25 mouse cellular contexts compared by ENCODE assay signal in genomic region chr16:34502110-34502509, GRCm38 (mm10).
DNase-seq lines count a peak whose midpoint lies in the region; ATAC-seq and TF ChIP-seq lines count a peak whose summit lies in the region.
"Had no signal": no experiment of that assay in that cellular context is flagged by ENCODE, and none has a peak within 500 bp of the region (broad histone marks: within the 10 kb centered on the region; RNA-seq: fewer than 3 reads in every experiment).

No protein-coding gene starts in this region.

- ATAC-seq in embryonic facial prominence, embryonic 13.5 days (ENCODE audit: insufficient number of reproducible peaks, insufficient read depth, low FRiP score, low TSS enrichment, low read depth) = no peak
- ATAC-seq in kidney, embryonic 14.5 days (ENCODE audit: low FRiP score, low TSS enrichment) = no peak
- ATAC-seq: forebrain, embryonic 14.5 days; forebrain, embryonic 16.5 days; Patski had no signal

- no peak for TF ChIP-seq CTCF in gastrocnemius, adult 2 months (IDR thresholded peaks at IDR 0.05)
- TF ChIP-seq CTCF in CH12.LX (conservative IDR thresholded peaks at IDR 0.05 in 1 of 2, IDR thresholded peaks at IDR 0.05 in 1 of 2; ENCODE audit: low read depth in 2 of 2, low read length in 2 of 2) = no peak

- in situ Hi-C loops in CH12.LX (cut with MboI; ENCODE audit: low pct_ligation_motif_present, low pct_unique_long_range_greater_than_20kb, low sequenced_read_pairs) = no loop called here

- no peak overlapping the region for H3K4me2 ChIP-seq in CH12.LX (ENCODE audit: insufficient read depth, low read depth, poor library complexity, severe bottlenecking)
- H3K4me2 ChIP-seq in embryonic facial prominence, embryonic 13.5 days = no peak overlapping the region
- H3K4me2 ChIP-seq in kidney, embryonic 14.5 days (replicated peaks; ENCODE audit: low read depth, low read length) = no peak overlapping the region
- H3K4me2 ChIP-seq: embryonic facial prominence, embryonic 15.5 days; forebrain, embryonic 12.5 days had no signal

- no peak overlapping the region for H3K4me3 ChIP-seq in gastrocnemius, adult 2 months
- H3K4me3 ChIP-seq in CH12.LX (replicated peaks in 1 of 3; ENCODE audit: low read depth in 2 of 3, low read length in 2 of 3, poor library complexity in 1 of 3) = no peak overlapping the region
- no peak overlapping the region for H3K4me3 ChIP-seq in embryonic facial prominence, embryonic 13.5 days
- H3K4me3 ChIP-seq in kidney, embryonic 14.5 days (ENCODE audit: low read length) = no peak overlapping the region
- H3K4me3 ChIP-seq: embryonic facial prominence, embryonic 15.5 days; erythroblast, embryonic 14.5 days; forebrain, embryonic 10.5 days; forebrain, embryonic 12.5 days had no signal

- intact Hi-C loops in gastrocnemius, adult 2 months (cut with DNase I) = no loop called here

- H3K9me3 ChIP-seq in CH12.LX (replicated peaks; ENCODE audit: low read length) = no peaks in the 10 kb centered on the region
- H3K9me3 ChIP-seq in embryonic facial prominence, embryonic 13.5 days = no peaks in the 10 kb centered on the region
- no peaks in the 10 kb centered on the region for H3K9me3 ChIP-seq in kidney, embryonic 14.5 days (ENCODE audit: control insufficient read depth, low read length)
- H3K9me3 ChIP-seq: embryonic facial prominence, embryonic 15.5 days; forebrain, embryonic 10.5 days; G1E had no signal

- no peak for DNase-seq in gastrocnemius, adult 2 months
- DNase-seq in gastrocnemius, postnatal 10 days = no peak
- DNase-seq in CH12.LX (ENCODE audit: extremely low read depth) = peak; percentile 17
- peak; percentile 14 for DNase-seq in skeletal muscle tissue, adult 2 months (ENCODE audit: low read depth, low spot score)
- DNase-seq in spleen, adult 12 weeks (ENCODE audit: low spot score) = no peak
- DNase-seq: adrenal gland, adult 2 months; adrenal gland, postnatal 10 days; adrenal gland, postnatal 25 days; cerebellum, adult 11 months; cerebellum, adult 18-20 months; cerebellum, adult 8-10 months; cerebellum, adult 9-11 months; cerebellum, postnatal 14 days; cerebellum, postnatal 36 days; embryo, embryonic 11 days had no signal

- no peaks in the 10 kb centered on the region for H3K36me3 ChIP-seq in CH12.LX (replicated peaks in 1 of 2; ENCODE audit: control insufficient read depth in 1 of 2, insufficient read depth in 1 of 2, low read length in 1 of 2)
- peaks cover 2% of the 10 kb centered on the region for H3K36me3 ChIP-seq in embryonic facial prominence, embryonic 13.5 days
- H3K36me3 ChIP-seq in kidney, embryonic 14.5 days (ENCODE audit: control insufficient read depth, insufficient read depth, low read length) = no peaks in the 10 kb centered on the region
- H3K36me3 ChIP-seq: embryonic facial prominence, embryonic 15.5 days; forebrain, embryonic 10.5 days; forebrain, embryonic 12.5 days; G1E had no signal

- H3K4me1 ChIP-seq in CH12.LX (ENCODE audit: control insufficient read depth in 1 of 2, insufficient read depth in 2 of 2) = peaks cover 0 to 4% of the 10 kb centered on the region in 2 experiments; a peak in 1 of 4 replicates
- H3K4me1 ChIP-seq in embryonic facial prominence, embryonic 13.5 days = peaks cover 6% of the 10 kb centered on the region
- H3K4me1 ChIP-seq in kidney, embryonic 14.5 days (ENCODE audit: control insufficient read depth, insufficient read depth, low read length) = no peaks in the 10 kb centered on the region
- H3K4me1 ChIP-seq: forebrain, embryonic 10.5 days; forebrain, embryonic 12.5 days had no signal

- H3K9ac ChIP-seq in CH12.LX (ENCODE audit: insufficient read depth, low read depth) = no peak overlapping the region
- H3K9ac ChIP-seq in embryonic facial prominence, embryonic 13.5 days = no peak overlapping the region
- H3K9ac ChIP-seq in kidney, embryonic 14.5 days (ENCODE audit: low read depth, low read length) = no peak overlapping the region
- H3K9ac ChIP-seq: embryonic facial prominence, embryonic 15.5 days; forebrain, embryonic 12.5 days had no signal

- H3K79me2 ChIP-seq in CH12.LX (replicated peaks; ENCODE audit: control insufficient read depth, extremely low read depth, insufficient read depth, poor library complexity, severe bottlenecking) = no peaks in the 10 kb centered on the region

- TF ChIP-seq RAD21 in CH12.LX (IDR thresholded peaks at IDR 0.05; ENCODE audit: low read depth, low read length) = no peak

- TF ChIP-seq POLR2A in CH12.LX (IDR thresholded peaks at IDR 0.05; ENCODE audit: low read depth, low read length) = no peak

- TF ChIP-seq EP300 in CH12.LX (IDR thresholded peaks at IDR 0.05; ENCODE audit: low read length) = peak; percentile 61

- peaks cover 61% of the 10 kb centered on the region for H3K27me3 ChIP-seq in CH12.LX (replicated peaks)
- H3K27me3 ChIP-seq in embryonic facial prominence, embryonic 13.5 days = no peaks in the 10 kb centered on the region
- no peaks in the 10 kb centered on the region for H3K27me3 ChIP-seq in kidney, embryonic 14.5 days (ENCODE audit: control insufficient read depth, insufficient read depth, low read length)
- H3K27me3 ChIP-seq: embryonic facial prominence, embryonic 15.5 days; forebrain, embryonic 12.5 days; Patski had no signal

- peak overlapping the region; percentile 28; the same call in 1 of the 2 replicates for H3K27ac ChIP-seq in gastrocnemius, adult 2 months
- H3K27ac ChIP-seq in CH12.LX (ENCODE audit: insufficient read depth, low read depth) = no peak overlapping the region
- peak overlapping the region; percentile 44; the same call in 1 of the 2 replicates for H3K27ac ChIP-seq in embryonic facial prominence, embryonic 13.5 days
- H3K27ac ChIP-seq in kidney, embryonic 14.5 days (ENCODE audit: low read depth, low read length) = no peak overlapping the region
- H3K27ac ChIP-seq: embryonic facial prominence, embryonic 15.5 days; forebrain, embryonic 10.5 days; forebrain, embryonic 12.5 days had no signal

- dilution Hi-C loops in CH12.LX (cut with MboI; ENCODE audit: extremely low pct_ligation_motif_present, extremely low pct_unique_long_range_greater_than_20kb, low sequenced_read_pairs) = no loop called here

TF ChIP-seq in CH12.LX, 34 proteins besides CTCF, POLR2A, EP300 and RAD21:
- 0 out of 2 replicates have a peak, but pooled peaks have one; percentile 21 for TF ChIP-seq ETS1 (conservative IDR thresholded peaks at IDR 0.05; ENCODE audit: low read depth, low read length)
- peak; percentile 73; the same call in 1 of the 2 replicates for TF ChIP-seq IRF4 (IDR thresholded peaks at IDR 0.05; ENCODE audit: low read depth, low read length)
- TF ChIP-seq ZMIZ1 (IDR thresholded peaks at IDR 0.05; ENCODE audit: low read depth, low read length) = no peak
- TF ChIP-seq ZNF384 (IDR thresholded peaks at IDR 0.05; ENCODE audit: low read depth, low read length) = peak; percentile 92
- peak; percentile 40; the same call in 1 of the 2 replicates for TF ChIP-seq JUN (IDR thresholded peaks at IDR 0.05; ENCODE audit: insufficient read depth, low read depth, low read length)
- peak; percentile 58; the same call in 1 of the 2 replicates for TF ChIP-seq JUND (conservative IDR thresholded peaks at IDR 0.05; ENCODE audit: low read depth, low read length)
- no peak for TF ChIP-seq TCF12 (IDR thresholded peaks at IDR 0.05; ENCODE audit: low read depth, low read length)
TF ChIP-seq in CH12.LX: peak in this region for 5.

Comparison
In these comparisons a context has a peak if more than half of its experiments do, and no peak if none do; other contexts are left out.
1. DNase-seq: peak in CH12.LX (single experiment) and skeletal muscle tissue, adult 2 months (single experiment); none in gastrocnemius, adult 2 months (single experiment), gastrocnemius, postnatal 10 days (single experiment) and spleen, adult 12 weeks (single experiment).
2. H3K27ac ChIP-seq: peak in gastrocnemius, adult 2 months (single experiment) and embryonic facial prominence, embryonic 13.5 days (single experiment); none in CH12.LX (single experiment) and kidney, embryonic 14.5 days (single experiment).